Mouse (Mus musculus): Measurements from ENCODE around the gene Rslcan18.

DNA sequence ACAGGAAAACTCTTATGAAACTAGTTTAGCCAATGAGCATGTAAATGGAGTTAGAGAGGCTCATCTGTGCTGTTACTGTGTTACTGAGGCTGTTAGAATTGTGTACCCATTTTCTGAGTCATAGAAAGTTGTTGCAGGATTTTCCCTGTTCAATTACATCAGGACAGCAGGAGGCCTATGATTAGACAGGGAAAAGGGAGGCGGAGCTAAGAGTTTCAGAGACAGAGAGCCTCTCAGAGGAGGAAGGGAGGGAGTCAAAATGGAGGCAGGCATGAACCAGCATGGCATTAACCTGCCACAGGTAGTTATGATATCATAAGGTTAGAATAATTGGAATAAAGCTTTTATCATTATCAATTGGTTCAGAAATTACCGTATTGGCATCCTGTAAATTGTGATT, 43.3 kb downstream of the Rslcan18 start:
- TF ChIP-seq CTCF (IDR thresholded peaks at IDR 0.05; ENCODE audit: control insufficient read depth, insufficient read depth, insufficient replicate concordance, low read depth, low read length) = no peak
- no peak for TF ChIP-seq POLR2A (IDR thresholded peaks at IDR 0.05; ENCODE audit: control insufficient read depth, low read depth, low read length)

Measured in testis, adult 2 months (tissue).